Mouse (Mus musculus) liver, adult 10 weeks (tissue): ENCODE results near the gene Gdf5. TPM values are rescaled to one million over a fixed set of nuclear protein-coding genes. Genes with fewer than 3 reads are reported as not detected.

Experiments used
- polyA plus RNA-seq: library from polyadenylated mRNA; stranded (reverse); fragments of 350-450 nt; fragmentation: Illumina TruSeq; extraction: RNeasy Lipid Tissue Mini Kit (QIAGEN cat#74804); gene quantifications from one replicate; pipeline ENCODE4 v1.2.3, GENCODE M21; 2014; ENCODE audit warnings: low read depth, low replicate concordance

Gene Gdf5
- polyA plus RNA-seq = not detected

DNA sequence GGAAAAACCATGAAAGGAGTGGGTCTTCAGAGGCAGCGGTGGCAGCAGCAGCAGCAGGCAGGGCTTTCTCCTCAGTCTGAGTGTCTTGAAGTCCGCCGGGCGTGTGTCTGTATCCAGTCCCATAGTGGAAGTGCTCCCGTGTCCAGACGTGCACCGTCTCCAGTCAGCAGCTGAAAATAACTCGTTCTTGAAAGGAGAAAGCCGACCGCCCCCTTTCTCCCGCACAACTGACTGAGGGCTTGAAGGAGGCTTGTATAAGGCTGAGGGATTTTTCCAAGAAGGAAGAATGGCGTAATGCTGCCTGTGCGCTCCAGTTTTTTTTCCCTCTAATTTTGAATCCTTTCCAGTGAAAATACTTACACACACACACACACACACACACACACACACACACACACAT is at the start of gene Gdf5:
TSS of gene Gdf5 (minus strand) at position 244 of the 400 bp plus-strand sequence.

DNA sequence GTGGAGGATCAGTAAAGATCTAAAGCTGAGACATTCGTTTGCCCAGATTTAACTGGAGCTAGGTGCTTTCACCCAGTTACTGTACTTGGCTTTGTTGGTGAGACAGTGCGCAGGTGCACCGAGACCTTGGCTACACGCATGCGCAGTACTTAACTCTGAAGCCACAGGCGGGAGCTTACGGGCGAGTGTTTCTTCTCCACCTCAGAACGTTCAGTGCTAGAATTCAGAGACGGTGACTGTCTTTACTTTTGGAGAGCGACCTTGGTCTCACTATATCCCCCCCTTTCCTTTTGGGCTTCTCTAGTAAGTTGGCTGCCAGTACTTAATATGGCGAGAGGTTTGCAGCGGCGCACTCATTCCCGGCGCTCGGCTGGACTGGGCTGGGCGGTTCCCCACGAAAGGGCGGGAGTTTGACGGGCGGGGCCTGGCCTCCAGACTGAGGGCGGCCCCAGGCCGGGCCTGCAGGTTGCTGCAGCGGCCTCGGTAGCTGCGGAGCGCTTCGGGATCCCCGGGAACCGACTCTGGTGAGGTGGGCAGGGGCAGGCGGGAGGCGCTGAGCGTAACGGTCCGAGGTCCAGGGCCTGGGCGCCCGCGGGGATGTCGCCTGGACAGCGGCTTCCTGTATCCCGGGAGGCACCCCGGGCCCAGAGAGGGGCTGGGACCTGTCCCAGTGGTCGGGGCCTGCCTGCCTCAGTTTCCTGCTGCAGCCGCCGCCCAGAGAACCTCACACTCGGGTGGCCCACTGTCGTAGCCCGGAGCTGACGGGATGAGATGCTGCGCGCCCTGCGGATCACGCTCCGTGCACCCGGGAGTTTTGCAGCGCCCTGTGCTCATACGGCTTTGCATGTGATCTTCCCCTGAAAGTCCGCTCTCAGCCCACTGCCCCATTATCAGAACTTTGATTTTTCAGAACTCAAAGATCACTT is 11.2 kb upstream of the Gdf5 start, which contains the start of gene Cep250:
TSS of gene Cep250 (plus strand) at position 325 of the 926 bp plus-strand sequence.

DNA sequence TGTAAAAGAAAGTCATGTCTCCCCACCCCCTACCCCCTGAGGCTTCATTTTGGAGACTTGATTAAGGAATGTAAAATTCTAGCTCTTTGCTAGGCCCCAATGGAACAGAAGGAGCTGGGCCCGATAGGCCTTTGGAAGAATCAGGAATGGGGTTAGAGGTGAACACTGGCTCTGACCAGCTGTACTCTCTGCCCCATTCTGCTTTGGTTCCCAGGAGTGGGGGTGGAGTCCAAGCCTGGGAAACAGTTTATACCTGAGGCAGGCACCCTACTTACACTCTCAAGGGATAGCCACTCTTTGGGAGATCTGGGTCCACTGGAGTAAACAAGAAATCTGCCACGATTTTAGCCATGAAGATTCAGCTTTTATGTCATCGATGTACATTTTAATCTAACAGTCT is 4.5 kb downstream of the Gdf5 start, which contains the start of gene Gm15557:
TSS of gene Gm15557 (plus strand) at position 48 of the 400 bp plus-strand sequence.

DNA sequence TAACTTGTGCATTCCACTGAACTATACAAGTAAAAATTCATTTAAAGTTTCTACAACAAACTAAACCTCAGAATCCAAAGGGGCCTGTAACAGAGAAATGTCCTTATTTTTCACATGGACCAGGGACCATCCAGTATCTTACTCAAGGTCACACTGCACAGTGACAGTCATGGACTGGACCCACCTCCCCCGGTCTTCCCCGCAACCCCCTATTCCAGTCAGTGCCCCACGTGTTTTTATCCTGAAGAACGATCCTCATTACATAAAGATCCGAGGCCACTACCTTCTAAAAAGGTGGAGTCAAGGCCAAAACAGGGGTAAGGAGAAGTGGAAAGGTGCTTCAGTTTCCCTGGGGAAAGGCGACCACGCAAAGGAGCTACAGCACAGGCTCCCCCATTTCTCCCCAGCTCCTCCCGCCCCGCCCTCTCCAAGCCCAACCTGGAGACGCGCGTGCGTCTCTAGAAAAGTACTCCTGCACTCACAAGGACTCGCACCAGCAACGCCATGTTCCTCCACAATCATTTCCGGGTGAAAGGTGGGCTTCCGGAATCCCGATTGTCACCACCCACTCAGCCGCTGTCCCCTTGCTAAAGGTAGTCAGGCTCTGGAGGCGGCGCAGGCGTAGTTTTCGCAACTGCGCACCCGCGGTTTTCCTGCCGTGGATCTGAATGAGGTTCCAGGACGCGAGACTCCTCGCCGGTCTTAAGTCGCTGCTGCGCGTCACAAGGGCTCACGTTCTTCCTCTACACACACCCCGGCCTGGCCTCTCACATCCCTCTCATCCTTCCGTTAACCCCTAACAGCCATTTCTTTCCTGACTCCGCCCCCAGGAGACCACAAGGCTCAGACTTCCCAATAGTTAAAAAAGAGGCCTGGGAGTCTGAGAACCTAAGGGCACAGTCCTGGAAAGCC is 15.4 kb downstream of the Gdf5 start, which contains the start of gene Uqcc1:
TSS of gene Uqcc1 (minus strand) at position 780 of the 912 bp plus-strand sequence.

Other genes with a start within 250 kb of the Gdf5 start
- gene Edem2, start 215.9 kb downstream of the Gdf5 start, polyA plus RNA-seq = 13.2 TPM
- not detected for gene Gm17581, start 209.5 kb downstream of the Gdf5 start, polyA plus RNA-seq
- gene Procr, start 194.2 kb downstream of the Gdf5 start, polyA plus RNA-seq = 0.79 TPM
- not detected for gene Mmp24, start 170.0 kb downstream of the Gdf5 start, polyA plus RNA-seq
- 6.1 TPM for gene BC029722, start 125.9 kb downstream of the Gdf5 start, polyA plus RNA-seq
- 15.9 TPM for gene Eif6, start 118.4 kb downstream of the Gdf5 start, polyA plus RNA-seq
- not detected for gene Fam83c, start 110.5 kb downstream of the Gdf5 start, polyA plus RNA-seq
- 33.9 TPM for gene Uqcc1, start 15.1 kb downstream of the Gdf5 start, polyA plus RNA-seq
- gene Gm15557, start 4.6 kb downstream of the Gdf5 start, polyA plus RNA-seq = not detected
- gene Cep250, start 11.1 kb upstream of the Gdf5 start, polyA plus RNA-seq = 0.66 TPM
- gene 6430550D23Rik, start 62.6 kb upstream of the Gdf5 start, polyA plus RNA-seq = 2.9 TPM
- gene Ergic3, start 62.7 kb upstream of the Gdf5 start, polyA plus RNA-seq = 15.9 TPM
- not detected for gene Fer1l4, start 107.6 kb upstream of the Gdf5 start, polyA plus RNA-seq
- 0.29 TPM for gene Spag4, start 119.8 kb upstream of the Gdf5 start, polyA plus RNA-seq
- gene Cpne1, start 166.6 kb upstream of the Gdf5 start, polyA plus RNA-seq = 21.6 TPM
- 4.4 TPM for gene Rbm12, start 166.6 kb upstream of the Gdf5 start, polyA plus RNA-seq
- gene Gm28036, start 181.7 kb upstream of the Gdf5 start, polyA plus RNA-seq = 3.5 TPM
- 9.2 TPM for gene Romo1, start 198.7 kb upstream of the Gdf5 start, polyA plus RNA-seq
- gene Nfs1, start 198.8 kb upstream of the Gdf5 start, polyA plus RNA-seq = 92.7 TPM
- gene Rbm39, start 234.9 kb upstream of the Gdf5 start, polyA plus RNA-seq = 230 TPM